Mouse (Mus musculus) heart, embryonic 10.5 days (tissue): ENCODE measurements around the gene Myh2. TPM values are rescaled to one million over a fixed set of nuclear protein-coding genes. Genes with fewer than 3 reads are reported as not detected.

Source experiments
- DNase-seq: peaks from one replicate; pipeline ENCODE4 v3.0.0-alpha.2; 2017; ENCODE audit warnings: low spot score
- H3K27ac ChIP-seq: fragments of 300-500 bp; sonication (generic); 2 replicates; pipeline ENCODE4 v1.5.1; 2016; ENCODE audit warnings: mild to moderate bottlenecking
- H3K27me3 ChIP-seq: fragments of 300-500 bp; sonication (generic); 2 replicates; pipeline ENCODE4 v1.6.1; 2016; ENCODE audit warnings: mild to moderate bottlenecking; ENCODE audit not compliant: poor library complexity, insufficient read depth, severe bottlenecking
- H3K36me3 ChIP-seq: fragments of 300-500 bp; sonication (generic); 2 replicates; pipeline ENCODE4 v1.6.1; 2016; ENCODE audit warnings: mild to moderate bottlenecking, moderate library complexity
- H3K4me1 ChIP-seq: fragments of 300-500 bp; sonication (generic); 2 replicates; pipeline ENCODE4 v1.6.1; 2016; ENCODE audit warnings: mild to moderate bottlenecking
- H3K4me3 ChIP-seq: fragments of 300-500 bp; sonication (generic); 2 replicates; pipeline ENCODE4 v1.5.1; 2016; ENCODE audit warnings: mild to moderate bottlenecking, moderate library complexity
- H3K9me3 ChIP-seq: fragments of 300-500 bp; sonication (generic); 2 replicates; pipeline ENCODE4 v1.6.1; 2016; ENCODE audit warnings: mild to moderate bottlenecking, moderate library complexity
- WGBS: fragments of 180-500 bp; shearing (Covaris S2); methylation state at CpG from one replicate; pipeline ENCODE4 v1.1.7; 2016; 5-methylcytosine and 5-hydroxymethylcytosine counted together
- polyA plus RNA-seq: library from polyadenylated mRNA; unstranded; fragments of >200 nt; fragmentation: Nextera tagmentation; extraction: Ambion mirVana; gene quantifications from 2 replicates; pipeline ENCODE4 v1.2.1, GENCODE M21; 2016

Myh2 gene
- polyA plus RNA-seq, 1 experiment from 2014 or later: not detected

DNA sequence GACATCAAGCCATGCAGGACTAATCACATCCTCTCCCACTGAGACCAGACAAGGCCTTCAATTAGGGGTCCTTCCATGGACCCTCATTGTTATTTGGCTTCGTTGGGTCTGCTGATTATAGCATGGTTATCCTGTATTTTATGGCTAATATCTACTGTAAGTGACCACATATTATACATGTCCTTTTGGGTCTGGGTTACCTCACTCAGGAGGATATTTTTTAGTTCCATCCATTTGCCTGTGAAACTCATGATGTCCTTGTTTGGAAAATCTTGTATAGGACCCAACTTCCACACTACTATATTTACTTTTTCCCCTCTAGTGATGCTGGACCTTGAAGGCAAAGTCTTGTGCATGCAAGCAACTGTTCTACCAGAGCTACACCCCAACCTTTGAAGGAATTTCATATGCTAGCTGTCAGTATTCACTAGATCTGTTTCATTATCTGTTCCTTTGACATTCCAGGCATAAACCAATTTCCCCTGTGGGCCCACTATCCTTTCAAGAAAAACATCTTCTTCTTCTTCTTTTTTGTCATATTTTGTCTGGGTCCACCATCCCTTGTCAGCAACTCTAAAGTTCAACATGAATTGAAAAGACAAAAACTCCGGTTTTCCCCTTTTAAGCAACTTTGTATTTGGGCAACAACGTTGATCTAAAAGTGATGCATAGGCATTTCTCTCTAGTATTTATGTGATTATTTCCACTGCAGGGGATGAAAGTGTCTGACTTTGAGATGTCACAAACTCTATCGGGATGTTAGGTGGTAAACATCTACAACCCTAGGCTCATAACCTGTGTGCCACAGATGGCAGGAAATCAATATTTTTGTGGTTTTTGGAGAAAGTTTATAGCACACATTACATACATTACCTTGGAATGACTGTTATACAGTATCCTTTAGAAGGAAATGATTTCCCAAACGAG lies 25.1 kb upstream of the Myh2 start:
- Histone ChIP-seq H3K27me3 (no peaks in the 10 kb centered on the region), H3K36me3 (no peaks in the 10 kb centered on the region), H3K9me3 (no peaks in the 10 kb centered on the region), H3K4me3 (no peak overlapping the region), H3K4me1 (no peaks in the 10 kb centered on the region), H3K27ac (no peak overlapping the region)
- DNase-seq: no peak
- WGBS: 85% methylated on average over 5 of the region's 5 CpGs

GRCm38 (mm10) chr11:67146409-67147282 lies 24.2 kb upstream of the Myh2 start:
- no peak overlapping the region for H3K27ac ChIP-seq
- DNase-seq: no peak
- H3K4me3 ChIP-seq: no peak overlapping the region
- H3K9me3 ChIP-seq: no peaks in the 10 kb centered on the region
- H3K27me3 ChIP-seq: no peaks in the 10 kb centered on the region
- H3K36me3 ChIP-seq: no peaks in the 10 kb centered on the region
- no peaks in the 10 kb centered on the region for H3K4me1 ChIP-seq
- 82% methylated on average over 4 of the region's 4 CpGs for WGBS

DNA sequence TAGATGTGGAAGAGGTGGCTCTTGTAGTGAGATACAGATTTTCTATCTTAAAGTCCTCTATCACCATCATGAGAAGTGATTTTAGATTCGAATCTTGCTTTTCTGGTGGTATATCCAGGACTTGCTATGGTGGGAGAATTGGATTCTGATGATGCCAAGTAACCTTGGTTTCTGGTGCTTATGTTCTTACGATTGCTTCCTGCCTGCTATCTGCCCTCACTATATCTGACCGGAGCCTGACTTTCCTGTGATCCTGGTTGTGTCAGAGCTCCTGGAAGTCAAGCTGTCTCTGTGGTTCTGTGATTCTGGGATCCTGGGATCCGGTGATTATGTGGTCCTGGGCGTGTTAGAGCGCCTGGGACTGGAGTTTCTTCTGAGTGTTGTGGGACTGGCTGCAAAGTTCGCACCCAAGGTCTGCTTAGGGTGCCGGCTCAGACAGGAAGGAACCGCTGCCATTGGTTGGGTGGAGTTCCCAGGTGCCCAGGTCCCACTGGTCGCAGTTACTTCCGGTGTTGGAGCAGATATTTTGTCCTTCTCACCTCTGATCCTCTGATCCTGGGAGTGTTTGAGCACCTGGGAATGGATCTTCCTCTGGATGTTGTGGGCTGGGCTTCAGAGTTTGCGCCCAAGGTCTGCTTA lies 23.4 kb upstream of the Myh2 start:
- WGBS: 81% methylated on average over 12 of the region's 12 CpGs
- H3K36me3 ChIP-seq: no peaks in the 10 kb centered on the region
- no peak overlapping the region for H3K27ac ChIP-seq
- no peak for DNase-seq
- no peaks in the 10 kb centered on the region for H3K9me3 ChIP-seq
- no peaks in the 10 kb centered on the region for H3K4me1 ChIP-seq
- no peaks in the 10 kb centered on the region for H3K27me3 ChIP-seq
- no peak overlapping the region for H3K4me3 ChIP-seq

DNA sequence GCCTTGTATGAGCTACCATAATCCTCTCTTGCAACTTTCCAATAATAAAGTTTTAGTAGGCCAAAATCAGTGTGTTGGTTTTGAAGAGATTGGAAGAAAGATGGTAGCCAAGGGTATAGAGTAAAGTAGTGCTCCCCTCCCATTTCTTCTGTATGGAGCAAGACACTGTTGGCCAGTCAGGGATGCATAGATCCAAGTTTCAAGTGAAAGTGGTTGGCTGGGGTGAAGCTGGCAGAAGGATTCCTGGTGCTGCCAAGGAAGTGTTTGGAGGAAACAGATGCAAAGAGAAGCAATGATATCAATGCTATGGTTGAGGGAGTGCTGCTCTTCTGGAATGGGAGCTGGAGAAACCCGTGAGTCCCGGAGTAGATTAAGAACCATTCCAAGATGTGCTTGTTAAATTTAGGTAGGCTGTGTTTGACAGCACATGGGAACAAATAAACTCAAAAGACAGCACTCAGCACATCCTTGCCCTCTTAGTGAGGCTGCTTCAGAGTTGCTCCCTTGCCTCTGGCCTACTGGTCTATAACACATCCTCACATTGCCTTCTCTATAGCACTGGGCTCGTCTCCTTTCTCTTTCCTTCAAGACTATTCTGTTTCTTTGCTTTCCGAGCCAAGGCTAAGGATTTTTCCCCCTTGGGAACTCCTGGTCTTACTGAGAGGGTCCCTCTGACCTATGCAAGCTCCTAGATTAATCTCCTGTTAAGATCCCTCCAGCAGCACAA lies 22.4 kb upstream of the Myh2 start:
- no peaks in the 10 kb centered on the region for H3K36me3 ChIP-seq
- no peaks in the 10 kb centered on the region for H3K27me3 ChIP-seq
- 86% methylated on average over 4 of the region's 4 CpGs for WGBS
- H3K4me3 ChIP-seq: no peak overlapping the region
- peaks cover 4% of the 10 kb centered on the region; the same call in 1 of the 2 replicates for H3K4me1 ChIP-seq
- no peak for DNase-seq
- no peaks in the 10 kb centered on the region for H3K9me3 ChIP-seq
- no peak overlapping the region for H3K27ac ChIP-seq

DNA sequence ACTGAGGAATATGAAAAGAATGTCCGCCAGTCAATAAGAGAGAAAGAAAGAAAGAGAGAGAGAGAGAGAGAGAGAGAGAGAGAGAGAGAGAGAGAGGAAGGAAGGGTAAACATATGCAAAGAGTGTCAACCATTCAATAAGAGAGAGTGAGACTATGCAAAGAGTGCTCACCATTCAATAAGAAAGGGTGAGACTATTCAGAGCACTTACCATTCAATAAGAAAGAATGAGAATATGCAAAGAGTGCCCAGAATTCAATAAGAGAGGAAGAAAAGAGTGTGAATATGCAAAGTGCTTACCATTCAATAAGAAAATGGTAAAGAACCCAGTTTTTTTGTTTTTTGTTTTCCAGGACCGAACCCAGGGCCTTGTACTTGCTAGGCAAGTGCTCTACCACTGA lies 20.6 kb upstream of the Myh2 start:
- Histone ChIP-seq H3K27me3 (no peaks in the 10 kb centered on the region), H3K4me3 (no peak overlapping the region), H3K9me3 (no peaks in the 10 kb centered on the region), H3K36me3 (no peaks in the 10 kb centered on the region), H3K4me1 (peaks cover 4% of the 10 kb centered on the region; the same call in 1 of the 2 replicates), H3K27ac (no peak overlapping the region)
- DNase-seq: no peak
- WGBS: 88% methylated on average over 2 of the region's 2 CpGs

GRCm38 (mm10) chr11:67151159-67151558 lies 19.7 kb upstream of the Myh2 start:
- H3K4me1 ChIP-seq: peaks cover 4% of the 10 kb centered on the region; the same call in 1 of the 2 replicates
- 79% methylated on average over 3 of the region's 3 CpGs for WGBS
- H3K36me3 ChIP-seq: no peaks in the 10 kb centered on the region
- H3K27me3 ChIP-seq: no peaks in the 10 kb centered on the region
- no peak overlapping the region for H3K4me3 ChIP-seq
- H3K27ac ChIP-seq: no peak overlapping the region
- DNase-seq: no peak
- no peaks in the 10 kb centered on the region for H3K9me3 ChIP-seq

- Histone ChIP-seq H3K36me3 (no peaks in the 10 kb centered on the region), H3K27ac (no peak overlapping the region), H3K9me3 (no peaks in the 10 kb centered on the region), H3K27me3 (no peaks in the 10 kb centered on the region), H3K4me3 (no peak overlapping the region), H3K4me1 (peaks cover 4% of the 10 kb centered on the region; the same call in 1 of the 2 replicates)
- 82% methylated on average over 16 of the region's 16 CpGs for WGBS
- DNase-seq: no peak
Observed at GRCm38 (mm10) chr11:67151651-67152630, 18.9 kb upstream of the Myh2 start.

- Histone ChIP-seq H3K4me3 (no peak overlapping the region), H3K9me3 (no peaks in the 10 kb centered on the region), H3K4me1 (peaks cover 4% of the 10 kb centered on the region; the same call in 1 of the 2 replicates), H3K27me3 (no peaks in the 10 kb centered on the region), H3K36me3 (no peaks in the 10 kb centered on the region), H3K27ac (no peak overlapping the region)
- 11% methylated on average over 1 of the region's 1 CpGs for WGBS
- no peak for DNase-seq
Observed at GRCm38 (mm10) chr11:67153123-67153522, 17.7 kb upstream of the Myh2 start.

- Histone ChIP-seq H3K4me1 (peaks cover 4% of the 10 kb centered on the region; the same call in 1 of the 2 replicates), H3K27ac (no peak overlapping the region), H3K36me3 (no peaks in the 10 kb centered on the region), H3K27me3 (no peaks in the 10 kb centered on the region), H3K4me3 (no peak overlapping the region), H3K9me3 (no peaks in the 10 kb centered on the region)
- WGBS: 68% methylated on average over 1 of the region's 1 CpGs
- no peak for DNase-seq
Observed at GRCm38 (mm10) chr11:67153843-67154242, 17.0 kb upstream of the Myh2 start.

GRCm38 (mm10) chr11:67155650-67156049 lies 15.2 kb upstream of the Myh2 start:
- 84% methylated on average over 2 of the region's 2 CpGs for WGBS
- DNase-seq: no peak

GRCm38 (mm10) chr11:67160131-67160530 lies 10.7 kb upstream of the Myh2 start:
- no peak for DNase-seq
- 77% methylated on average over 3 of the region's 3 CpGs for WGBS

More at GRCm38 (mm10) chr11:67155650-67156049, 15.2 kb upstream of the Myh2 start:
- Histone ChIP-seq H3K27ac (no peak overlapping the region), H3K4me1 (peaks cover 4% of the 10 kb centered on the region; the same call in 1 of the 2 replicates), H3K36me3 (no peaks in the 10 kb centered on the region), H3K4me3 (no peak overlapping the region), H3K27me3 (no peaks in the 10 kb centered on the region), H3K9me3 (no peaks in the 10 kb centered on the region)

More at GRCm38 (mm10) chr11:67160131-67160530, 10.7 kb upstream of the Myh2 start:
- no peaks in the 10 kb centered on the region for H3K27me3 ChIP-seq
- no peak overlapping the region for H3K27ac ChIP-seq
- H3K4me3 ChIP-seq: no peak overlapping the region
- H3K36me3 ChIP-seq: no peaks in the 10 kb centered on the region
- no peaks in the 10 kb centered on the region for H3K4me1 ChIP-seq
- H3K9me3 ChIP-seq: no peaks in the 10 kb centered on the region
